Mouse (Mus musculus): ENCODE measurements around the gene Mbtps2. TPM values are rescaled to one million over a fixed set of nuclear protein-coding genes. Genes with fewer than 3 reads are reported as not detected.

The Mbtps2 gene
- polyA plus RNA-seq, 1 experiment = 13.8 TPM

GRCm38 (mm10) chrX:157490769-157491144, 107.8 kb downstream of the Mbtps2 start:
- WGBS = 32% methylated on average over 12 of the region's 12 CpGs
- Histone ChIP-seq H3K4me3 (replicated peaks; ENCODE audit: extremely low read depth, low read depth, low read length) (peak overlapping the region; percentile 76), H3K4me1 (ENCODE audit: control insufficient read depth, insufficient read depth, low read length) (no peaks in the 10 kb centered on the region; the same call in 1 of the 2 replicates)
- DNase-seq = no peak
- TF ChIP-seq CTCF (IDR thresholded peaks at IDR 0.05; ENCODE audit: insufficient read depth, low read length) (no peak), POLR2A (IDR thresholded peaks at IDR 0.05; ENCODE audit: borderline replicate concordance, extremely low read depth, low read depth, low read length) (no peak)

- no peak for DNase-seq
- Histone ChIP-seq H3K4me3 (replicated peaks; ENCODE audit: extremely low read depth, low read depth, low read length) (no peak overlapping the region), H3K4me1 (ENCODE audit: control insufficient read depth, insufficient read depth, low read length) (no peaks in the 10 kb centered on the region; the same call in 1 of the 2 replicates)
- 40% methylated on average over 9 of the region's 9 CpGs for WGBS
- TF ChIP-seq POLR2A (IDR thresholded peaks at IDR 0.05; ENCODE audit: borderline replicate concordance, extremely low read depth, low read depth, low read length) (no peak), CTCF (IDR thresholded peaks at IDR 0.05; ENCODE audit: insufficient read depth, low read length) (no peak)
Observed at GRCm38 (mm10) chrX:157489871-157490721, 108.4 kb downstream of the Mbtps2 start.

GRCm38 (mm10) chrX:157488831-157489230, 109.7 kb downstream of the Mbtps2 start:
- no peak for TF ChIP-seq POLR2A (IDR thresholded peaks at IDR 0.05; ENCODE audit: borderline replicate concordance, extremely low read depth, low read depth, low read length)
- no peak for TF ChIP-seq CTCF (IDR thresholded peaks at IDR 0.05; ENCODE audit: insufficient read depth, low read length)
- no peaks in the 10 kb centered on the region; the same call in 1 of the 2 replicates for H3K4me1 ChIP-seq (ENCODE audit: control insufficient read depth, insufficient read depth, low read length)
- DNase-seq = no peak
- WGBS = 58% methylated on average over 3 of the region's 3 CpGs
- no peak overlapping the region for H3K4me3 ChIP-seq (replicated peaks; ENCODE audit: extremely low read depth, low read depth, low read length)

- Histone ChIP-seq H3K4me3 (replicated peaks; ENCODE audit: extremely low read depth, low read depth, low read length) (no peak overlapping the region), H3K4me1 (ENCODE audit: control insufficient read depth, insufficient read depth, low read length) (no peaks in the 10 kb centered on the region; the same call in 1 of the 2 replicates)
- DNase-seq = no peak
- TF ChIP-seq CTCF (IDR thresholded peaks at IDR 0.05; ENCODE audit: insufficient read depth, low read length) (peak; percentile 32; the same call in 1 of the 2 replicates), POLR2A (IDR thresholded peaks at IDR 0.05; ENCODE audit: borderline replicate concordance, extremely low read depth, low read depth, low read length) (no peak)
- WGBS = 39% methylated on average over 2 of the region's 2 CpGs
Observed at GRCm38 (mm10) chrX:157486765-157487164, 111.8 kb downstream of the Mbtps2 start.

Other genes with a start within 250 kb of the Mbtps2 start
- 0.21 and 0.36 TPM in 2 replicates for gene Phex, start 183.4 kb downstream of the Mbtps2 start, polyA plus RNA-seq (2012; rRNA removed)
- gene Sms, start 106.4 kb downstream of the Mbtps2 start, polyA plus RNA-seq (2012; rRNA removed) = 11.3 and 13.1 TPM in 2 replicates
- not detected in 2 replicates for gene Yy2, start 29.7 kb downstream of the Mbtps2 start, polyA plus RNA-seq (2012; rRNA removed)
- 1.6 and 10.0 TPM in 2 replicates for gene Smpx, start 100.2 kb upstream of the Mbtps2 start, polyA plus RNA-seq (2012; rRNA removed)
- gene Klhl34, start 219.7 kb upstream of the Mbtps2 start, polyA plus RNA-seq (2012; rRNA removed) = 0.27 TPM in 1 of 2 replicates, not detected in the other